Mouse (Mus musculus) heart, adult 18-20 months (tissue): ENCODE data around the gene Try5. TPM values are rescaled to one million over a fixed set of nuclear protein-coding genes. Genes with fewer than 3 reads are reported as not detected.
A peak's percentile ranks its signal among the peaks of the same experiment; 100 is the strongest.
"Not testable (repeated sequence)": the region's sequence is repeated elsewhere in the genome, so short reads cannot be mapped to it uniquely, and the experiment has no call there.

Experiments used
- DNase-seq, 2 experiments: peaks; one replicate each; pipeline ENCODE4 v3.0.0; 2021 to 2022; ENCODE audit warnings: mixed read lengths in 1 of 2
- long read RNA-seq, 2 experiments: library from polyadenylated mRNA; stranded (forward); transcript quantifications; one replicate each; pipeline ENCODE4 v2.0.0; 2021
- total RNA-seq, 2 experiments: library from RNA; stranded (reverse); gene quantifications; 2 replicates each; pipeline ENCODE4 v1.2.3; 2021

Try5 gene
- total RNA-seq, result not detected
- long read RNA-seq, experiment 1, result 0 reads
- long read RNA-seq, experiment 2, result 0 reads

DNA sequence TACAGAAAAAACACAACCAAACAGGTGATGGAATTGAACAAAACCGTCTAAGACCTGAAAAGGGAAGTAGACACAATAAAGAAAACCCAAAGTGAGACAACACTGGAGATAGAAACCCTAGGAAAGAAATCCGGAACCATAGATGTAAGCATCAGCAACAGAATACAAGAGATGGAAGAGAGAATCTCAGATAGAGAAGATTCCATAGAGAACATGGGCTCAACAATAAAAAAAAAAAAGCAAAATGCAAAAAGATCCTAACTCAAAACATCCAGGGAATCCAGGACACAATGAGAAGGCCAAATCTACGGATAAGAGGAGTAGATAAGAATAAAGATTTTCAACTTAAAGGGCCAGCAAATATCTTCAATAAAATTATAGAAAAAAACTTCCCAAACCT is at the start of gene Try5:
Try5 (minus strand) TSS at position 101 of the 400 bp plus-strand sequence.
- not testable (repeated sequence) for DNase-seq

DNA sequence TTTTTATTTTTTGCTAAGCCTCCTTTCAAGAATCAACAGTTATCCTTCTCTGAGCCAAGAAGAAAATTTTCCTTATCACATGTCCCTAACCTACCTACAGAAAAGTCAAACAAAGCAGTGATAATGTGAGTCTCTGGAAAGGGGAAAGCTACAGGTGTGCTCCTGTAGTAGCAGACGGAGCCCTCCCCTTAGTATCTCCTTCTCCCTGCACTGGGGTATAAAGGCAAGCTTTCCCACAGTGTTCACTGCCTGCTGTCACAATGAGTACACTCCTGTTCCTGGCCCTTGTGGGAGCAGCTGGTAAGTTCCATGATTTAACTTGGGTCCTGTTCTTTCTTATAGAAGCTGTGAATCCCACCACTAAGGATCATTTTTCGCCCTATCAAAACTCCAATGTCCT is 37.3 kb upstream of the Try5 start, which contains the start of gene Try10:
Try10 (plus strand) TSS at position 174 of the 400 bp plus-strand sequence.
- no peak for DNase-seq

DNA sequence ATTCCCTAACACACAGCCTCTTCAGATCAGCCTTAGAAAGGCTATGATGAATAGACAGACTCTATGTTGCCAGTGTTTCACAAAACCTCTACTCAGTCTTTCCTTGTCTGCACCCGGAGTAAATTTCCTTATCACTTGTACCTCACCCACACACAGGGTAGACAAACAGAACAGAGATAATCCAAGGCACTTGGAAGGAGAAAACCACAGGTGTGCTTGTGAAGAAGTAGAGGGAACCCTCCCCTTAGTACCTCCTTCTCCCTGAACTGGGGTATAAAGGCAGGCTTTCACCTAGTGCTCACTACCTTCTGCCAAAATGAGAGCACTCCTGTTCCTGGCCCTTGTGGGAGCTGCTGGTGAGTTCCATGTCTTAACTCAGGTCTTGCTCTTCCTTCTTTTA is 14.7 kb downstream of the Try5 start, which contains the start of gene Try4:
Try4 (plus strand) TSS at position 301 of the 400 bp plus-strand sequence.
- no peak for DNase-seq

DNA sequence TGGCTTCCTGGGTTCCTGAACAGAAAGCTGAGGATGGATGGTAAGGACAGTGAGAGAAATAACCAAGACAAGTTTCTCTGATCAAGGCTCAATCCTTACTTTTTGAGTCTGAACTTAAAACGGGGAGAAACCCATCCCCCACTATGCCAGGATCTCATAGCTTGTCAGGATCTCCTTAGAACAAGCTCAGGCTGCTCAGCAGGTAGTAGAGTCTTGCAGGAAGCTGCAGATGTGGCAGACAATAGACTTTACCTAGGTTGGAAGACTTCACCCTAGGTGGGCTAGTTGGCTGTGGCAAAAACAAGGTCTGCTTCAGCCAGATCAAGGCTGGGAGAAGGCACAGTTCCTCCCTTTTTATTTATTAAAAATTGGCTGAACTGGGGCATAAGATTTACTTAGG is 18.4 kb downstream of the Try5 start:
- no peak for DNase-seq

DNA sequence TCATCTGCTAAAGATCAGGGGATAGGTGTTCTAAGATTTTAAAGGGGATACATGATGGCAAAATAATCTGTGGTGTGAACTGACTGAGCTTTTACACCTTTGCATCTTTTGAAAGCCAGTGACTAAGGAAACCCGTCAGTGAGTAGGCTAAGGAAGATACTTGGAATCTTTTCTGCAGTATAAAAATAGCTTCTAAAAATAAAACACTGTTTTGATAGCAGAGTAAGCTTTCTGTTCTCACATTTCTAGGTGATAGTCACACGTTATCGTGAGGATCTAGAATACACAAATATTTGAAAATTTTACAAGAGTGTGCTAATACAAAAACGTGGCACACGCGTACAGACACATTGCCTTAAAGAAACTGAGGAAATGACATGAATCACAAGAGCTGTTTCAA is 50.5 kb downstream of the Try5 start:
- DNase-seq, result no peak

DNA sequence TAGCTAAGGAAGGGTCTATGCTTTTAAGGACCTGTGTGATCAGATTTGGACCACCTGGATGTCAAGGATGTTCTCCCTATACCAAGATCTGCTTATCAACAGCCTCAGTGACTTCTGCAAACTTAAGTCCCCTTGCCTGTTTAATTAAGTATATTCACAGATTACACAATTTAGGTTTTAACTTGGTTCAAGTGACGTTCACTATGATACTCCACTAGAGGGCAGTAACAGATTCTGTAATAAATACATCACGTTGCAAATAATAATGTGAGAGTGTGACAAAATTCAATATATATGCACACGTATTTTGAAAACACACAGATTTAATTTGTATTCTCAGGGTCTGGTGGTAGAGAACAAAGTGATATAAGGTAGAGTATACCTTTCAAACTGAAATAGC is 53.8 kb downstream of the Try5 start:
- peak in 1 of 2 experiments; percentile 5 for DNase-seq

Other genes with a start within 250 kb of the Try5 start
- gene Try4, start 14.6 kb downstream of the Try5 start, total RNA-seq, result not detected
- gene Try10, start 37.3 kb upstream of the Try5 start, total RNA-seq, result not detected
- gene Prss3, start 60.8 kb upstream of the Try5 start, total RNA-seq, result not detected
- gene Gm5771, start 75.5 kb upstream of the Try5 start, total RNA-seq, result not detected
- not detected for gene Gm10334, start 129.3 kb upstream of the Try5 start, total RNA-seq
- gene Prss1, start 142.1 kb upstream of the Try5 start, total RNA-seq, result not detected
- gene Prss2, start 204.9 kb upstream of the Try5 start, total RNA-seq, result not detected